Mouse (Mus musculus): ENCODE data around the gene Gm5108.

DNA sequence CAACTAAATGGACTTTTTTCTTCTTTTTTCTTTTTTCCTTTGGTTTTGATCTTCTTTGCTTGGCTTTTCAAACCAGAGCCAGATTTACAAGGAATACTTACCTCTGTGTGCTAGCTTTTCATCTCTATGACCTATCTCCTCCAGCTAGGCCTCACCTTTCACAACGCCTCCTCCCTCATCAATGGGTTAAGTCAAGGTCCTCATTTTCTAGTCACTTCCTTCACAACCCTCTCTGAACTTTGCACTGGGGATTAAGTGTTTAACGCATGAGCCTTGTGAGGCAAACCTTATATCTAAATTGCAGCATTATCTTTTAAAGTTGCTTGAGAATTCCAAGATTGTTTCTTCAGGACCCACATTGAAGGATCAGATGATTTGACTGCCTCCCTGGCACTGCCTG, 63.0 kb downstream of the Gm5108 start:
- no peak for TF ChIP-seq GATA1 (IDR thresholded peaks at IDR 0.05; ENCODE audit: low read length)
- TF ChIP-seq TAL1 (IDR thresholded peaks at IDR 0.05; ENCODE audit: low read length): no peak

Measured in erythroblast, embryonic 14.5 days (primary cell).